Mouse (Mus musculus): ENCODE results near the gene Krt34. TPM values are rescaled to one million over a fixed set of nuclear protein-coding genes. Genes with fewer than 3 reads are reported as not detected.
A peak's percentile ranks its signal among the peaks of the same experiment; 100 is the strongest.

Gene Krt34
- total RNA-seq, 2 experiments from 2014 or later, result not detected

DNA sequence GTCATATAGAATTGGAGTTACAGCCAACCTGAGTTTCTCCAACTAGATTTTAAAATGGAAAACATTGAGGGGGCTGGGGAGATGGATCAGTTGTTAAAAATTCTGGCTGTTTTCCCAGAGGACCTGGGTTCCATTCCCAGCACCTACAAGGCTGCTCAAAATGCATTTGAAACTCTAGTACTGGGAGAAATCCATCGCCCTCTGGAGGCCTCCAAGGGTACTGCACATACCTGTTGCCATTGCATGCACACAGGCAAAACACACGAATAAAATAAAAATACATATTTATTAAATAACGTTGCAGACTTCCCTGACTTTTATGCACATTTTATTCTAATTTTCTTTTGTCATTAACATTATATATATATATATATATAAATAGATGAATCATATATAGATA, 34.7 kb downstream of the Krt34 start:
- intact Hi-C loops (cut with DNase I), result loop anchor here (5.0 to 10.0 kb wide), 2 partner anchors 276 to 622 kb away; partner anchors contain the start of gene Krt10
- no peak for DNase-seq (ENCODE audit: extremely low spot score in 1 of 2, low spot score in 2 of 2)

DNA sequence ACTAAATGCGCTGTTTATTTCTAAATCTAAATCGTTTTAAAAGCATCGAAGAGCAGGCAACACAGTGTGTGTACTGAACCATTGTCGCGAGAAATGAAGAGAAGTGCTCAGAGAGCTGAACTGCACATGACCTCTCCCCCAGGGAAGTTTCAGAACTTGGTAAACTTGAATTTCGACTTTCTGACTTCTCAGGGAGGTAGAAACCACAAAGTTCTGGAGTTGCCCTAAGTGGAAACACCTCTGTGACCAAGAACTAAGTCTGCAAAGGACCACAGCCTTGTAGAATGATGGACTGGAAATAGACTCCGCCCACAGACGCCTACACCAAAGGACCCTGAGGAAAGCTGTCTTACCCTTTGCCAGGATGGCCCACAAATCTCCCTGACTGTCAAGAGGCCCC, 35.4 kb downstream of the Krt34 start:
- intact Hi-C loops (cut with DNase I), result loop anchor here (2.0 to 10.0 kb wide), 3 partner anchors 276 to 621 kb away; partner anchors contain the start of gene Krt10
- DNase-seq (ENCODE audit: extremely low spot score in 1 of 2, low spot score in 2 of 2), result no peak

DNA sequence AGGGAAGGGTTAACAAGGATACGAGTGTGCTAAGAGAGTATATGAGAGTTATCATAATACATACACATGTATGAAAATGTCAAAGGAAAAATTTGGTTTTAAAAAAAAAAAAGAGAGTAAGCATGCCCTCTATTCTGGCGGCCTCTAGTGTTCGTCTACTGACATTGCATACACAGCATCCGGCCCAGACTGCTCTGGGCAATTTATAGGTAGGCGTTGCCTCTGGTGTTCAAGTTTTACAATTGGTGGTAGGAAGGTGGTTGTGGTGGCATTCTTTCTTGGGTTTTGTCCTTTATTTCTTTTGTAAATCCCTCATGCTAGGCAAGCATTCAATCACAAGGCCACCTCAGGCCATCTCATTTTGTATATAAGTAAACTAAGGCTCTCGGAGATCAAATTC, 36.5 kb downstream of the Krt34 start:
- intact Hi-C loops (cut with DNase I), result loop anchor here (2.0 to 10.0 kb wide), 3 partner anchors 277 to 620 kb away; partner anchors contain the start of gene Krt10
- peak; percentile 44 to 73 for DNase-seq (ENCODE audit: extremely low spot score in 1 of 2, low spot score in 2 of 2)

DNA sequence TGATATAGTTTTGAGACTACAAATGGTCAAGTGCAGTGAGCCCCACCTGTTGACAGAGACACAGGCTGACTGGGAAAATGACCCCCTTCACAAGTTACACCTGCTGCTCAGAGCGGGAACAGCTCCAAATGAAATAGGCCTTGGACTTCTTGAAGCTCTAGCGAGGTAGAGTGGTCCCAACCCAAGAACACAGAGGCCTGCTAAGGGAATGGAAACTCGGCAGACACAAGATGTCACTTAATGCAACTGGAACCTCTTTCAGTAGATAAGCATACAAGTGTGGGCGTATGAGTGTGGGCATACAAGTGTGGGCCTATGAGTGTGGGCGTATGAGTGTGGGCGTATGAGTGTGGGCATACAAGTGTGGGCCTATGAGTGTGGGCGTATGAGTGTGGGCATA, 42.3 kb downstream of the Krt34 start:
- intact Hi-C loops (cut with DNase I), result no loop called here
- no peak for DNase-seq (ENCODE audit: extremely low spot score in 1 of 2, low spot score in 2 of 2)

DNA sequence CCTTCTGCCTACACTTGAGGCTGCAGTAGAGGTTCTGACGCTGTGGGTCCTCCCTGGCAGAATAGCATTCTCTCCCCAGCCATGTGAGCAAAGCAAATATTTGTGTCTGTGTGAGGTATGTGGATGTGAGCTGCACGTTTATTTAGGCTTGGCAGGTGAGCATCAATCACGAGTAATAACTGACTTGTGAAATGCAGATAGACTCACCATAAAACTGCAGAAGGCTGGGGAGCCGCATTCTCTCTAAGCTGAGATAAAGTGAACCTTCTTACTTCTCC, 47.0 kb downstream of the Krt34 start:
- DNase-seq (ENCODE audit: extremely low spot score in 1 of 2, low spot score in 2 of 2), result no peak
- intact Hi-C loops (cut with DNase I), result no loop called here

DNA sequence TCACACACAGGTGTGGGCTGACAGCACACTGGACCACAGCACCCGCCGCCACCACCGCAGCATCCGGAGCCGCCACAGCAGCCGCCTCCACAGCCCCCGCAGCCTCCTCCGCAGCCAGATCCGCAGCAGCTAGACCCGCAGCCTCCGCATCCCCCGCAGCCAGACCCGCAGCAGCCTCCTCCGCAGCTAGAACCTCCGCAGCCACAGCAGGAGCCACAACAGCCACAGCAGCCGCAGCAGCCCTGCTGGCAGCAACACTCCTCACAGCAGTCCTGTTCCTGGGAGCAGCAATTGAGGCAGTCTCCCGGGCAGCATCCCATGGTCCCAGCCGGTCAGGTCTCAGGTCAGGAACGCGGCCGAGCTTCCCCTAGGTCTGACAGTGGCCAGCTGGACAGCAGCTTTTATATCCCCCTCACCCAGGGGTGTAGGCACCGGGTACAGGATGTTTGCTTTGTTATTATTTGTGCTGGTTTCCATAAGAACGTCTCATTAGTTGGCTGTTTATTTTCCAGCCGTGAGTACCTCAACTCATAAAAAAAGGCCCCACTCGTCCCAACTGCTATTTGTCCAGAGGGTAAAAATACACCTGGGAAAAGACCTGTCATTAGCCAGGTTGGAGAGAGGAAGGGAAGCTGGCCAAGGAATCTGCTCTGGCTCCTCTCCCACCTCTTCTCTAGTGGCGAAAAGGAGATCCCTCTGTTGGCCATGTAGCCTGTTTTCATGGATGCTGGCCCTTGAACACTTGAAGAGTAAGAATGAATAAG, 47.6 kb downstream of the Krt34 start, which contains the start of gene Krtap17-1:
Gene Krtap17-1, minus strand, starts transcription at position 375 of the 764 bp plus-strand sequence.
- peak in 1 of 2 experiments; percentile 28 for DNase-seq (ENCODE audit: extremely low spot score in 1 of 2, low spot score in 2 of 2)
- intact Hi-C loops (cut with DNase I), result no loop called here

DNA sequence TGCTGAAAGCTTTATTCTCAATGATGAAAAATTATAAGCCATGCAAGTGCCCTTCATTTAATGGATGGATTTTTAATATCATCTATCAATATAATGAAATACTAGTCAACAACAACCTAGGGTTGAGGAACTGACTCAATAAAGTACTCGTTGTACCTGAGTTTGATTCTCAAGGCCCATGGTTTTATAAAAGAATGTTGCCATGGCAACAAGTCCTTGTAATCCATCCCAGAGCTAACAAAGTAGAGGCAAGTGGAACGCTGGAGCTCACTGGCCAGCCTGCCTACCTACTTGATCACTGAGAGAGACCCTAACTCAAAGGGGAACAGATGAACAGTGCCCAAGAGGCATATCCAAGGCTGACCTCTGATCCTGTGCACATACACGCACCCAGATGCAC, 50.8 kb downstream of the Krt34 start:
- intact Hi-C loops (cut with DNase I), result no loop called here
- DNase-seq (ENCODE audit: extremely low spot score in 1 of 2, low spot score in 2 of 2), result no peak

DNA sequence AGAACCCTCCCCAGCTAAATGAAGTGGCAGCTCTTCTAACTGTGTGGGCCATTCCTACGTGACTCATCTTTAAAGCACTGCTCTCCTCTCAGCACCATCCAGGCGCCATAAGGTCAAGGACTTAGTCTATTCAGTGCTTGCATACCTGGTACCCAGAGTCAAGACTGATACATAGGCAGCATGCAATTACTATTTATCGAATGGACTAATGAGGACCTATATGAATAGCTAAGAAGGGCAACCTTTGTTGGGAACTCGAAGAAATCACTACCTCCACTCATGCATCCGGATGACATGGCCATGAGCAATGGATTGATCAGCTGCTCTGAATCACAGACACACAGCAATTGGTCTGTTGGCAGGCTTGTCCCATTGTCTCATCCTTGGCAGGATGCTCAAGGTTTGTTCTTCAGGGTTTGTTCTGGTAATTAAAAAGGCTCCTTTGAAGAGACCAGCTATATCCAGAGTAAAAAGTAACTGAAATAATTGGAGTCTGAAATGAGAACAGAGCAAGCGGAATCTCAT, 51.4 kb downstream of the Krt34 start:
- no peak for DNase-seq (ENCODE audit: extremely low spot score in 1 of 2, low spot score in 2 of 2)
- intact Hi-C loops (cut with DNase I), result no loop called here

DNA sequence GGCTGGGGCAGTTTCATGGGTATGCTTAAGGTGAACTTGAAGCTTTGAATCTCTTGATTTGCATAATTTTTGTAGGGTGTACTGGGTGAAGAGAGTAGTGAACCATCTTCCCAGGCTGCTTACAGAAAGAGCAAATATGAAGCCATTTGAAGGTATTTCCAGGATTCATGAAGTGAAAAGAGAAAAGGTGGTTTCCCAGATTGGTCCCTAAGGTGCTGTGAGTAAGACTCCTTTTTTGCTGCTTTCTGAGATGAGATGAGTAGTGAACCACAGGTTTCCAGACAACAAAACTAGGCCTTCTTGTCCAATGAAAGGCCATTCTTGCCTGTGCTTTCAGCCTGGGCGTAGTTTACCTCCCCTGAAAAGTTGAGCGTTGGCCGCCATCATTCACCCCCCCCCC, 52.8 kb downstream of the Krt34 start:
- DNase-seq (ENCODE audit: extremely low spot score in 1 of 2, low spot score in 2 of 2), result no peak
- intact Hi-C loops (cut with DNase I), result no loop called here

Other genes with a start within 250 kb of the Krt34 start
- not detected for gene Gm11596, start 248.1 kb downstream of the Krt34 start, total RNA-seq (2021)
- gene Gm11569, start 242.6 kb downstream of the Krt34 start, total RNA-seq (2021), result not detected
- not detected for gene Gm11554, start 237.1 kb downstream of the Krt34 start, total RNA-seq (2021)
- gene Krtap4-13, start 231.7 kb downstream of the Krt34 start, total RNA-seq (2021), result not detected
- not detected for gene Gm11564, start 225.9 kb downstream of the Krt34 start, total RNA-seq (2021)
- gene 2300003K06Rik, start 203.5 kb downstream of the Krt34 start, total RNA-seq (2021), result not detected
- not detected for gene Krtap4-16, start 189.9 kb downstream of the Krt34 start, total RNA-seq (2021)
- not detected for gene Gm11568, start 183.6 kb downstream of the Krt34 start, total RNA-seq (2021)
- gene Gm11559, start 177.1 kb downstream of the Krt34 start, total RNA-seq (2021), result not detected
- gene Krtap9-1, start 168.2 kb downstream of the Krt34 start, total RNA-seq (2021), result not detected
- not detected for gene Gm11567, start 162.4 kb downstream of the Krt34 start, total RNA-seq (2021)
- not detected for gene Krtap31-1, start 133.6 kb downstream of the Krt34 start, total RNA-seq (2021)
- not detected for gene Gm11565, start 126.8 kb downstream of the Krt34 start, total RNA-seq (2021)
- gene Krtap31-2, start 105.3 kb downstream of the Krt34 start, total RNA-seq (2021), result not detected
- gene Krtap9-5, start 93.1 kb downstream of the Krt34 start, total RNA-seq (2021), result not detected
- gene Krtap29-1, start 62.5 kb downstream of the Krt34 start, total RNA-seq (2021), result not detected
- not detected for gene Krtap16-1, start 55.0 kb downstream of the Krt34 start, total RNA-seq (2021)
- gene Krtap17-1, start 47.6 kb downstream of the Krt34 start, total RNA-seq (2021), result not detected
- not detected for gene Krt33a, start 25.3 kb downstream of the Krt34 start, total RNA-seq (2021)
- gene Krt33b, start 11.7 kb downstream of the Krt34 start, total RNA-seq (2021), result not detected
- gene Krt31, start 9.0 kb upstream of the Krt34 start, total RNA-seq (2021), result not detected
- gene Krt32, start 46.7 kb upstream of the Krt34 start, total RNA-seq (2021), result not detected
- gene Krt35, start 54.7 kb upstream of the Krt34 start, total RNA-seq (2021), result not detected
- gene Krt36, start 64.1 kb upstream of the Krt34 start, total RNA-seq (2021), result not detected
- not detected for gene Krt13, start 80.0 kb upstream of the Krt34 start, total RNA-seq (2021)
- not detected for gene Krt15, start 94.4 kb upstream of the Krt34 start, total RNA-seq (2021)
- 1 to 10 TPM in 1 of 2 experiments, under 1 TPM in 1; 0.73 to 1.1 TPM for gene Krt19, start 107.1 kb upstream of the Krt34 start, total RNA-seq (2021)
- gene Krt9, start 151.7 kb upstream of the Krt34 start, total RNA-seq (2021), result 1 to 10 TPM; 1.7 to 2.2 TPM
- not detected for gene Krt14, start 166.0 kb upstream of the Krt34 start, total RNA-seq (2021)
- not detected for gene Krt16, start 207.3 kb upstream of the Krt34 start, total RNA-seq (2021)
- gene Krt17, start 219.5 kb upstream of the Krt34 start, total RNA-seq (2021), result not detected
- gene Krt42, start 228.3 kb upstream of the Krt34 start, total RNA-seq (2021), result not detected

Data from left cerebral cortex, postnatal 10 days (tissue).